Mouse (Mus musculus) bone marrow, adult 2 months (tissue): ENCODE results near the gene Abcg1.

Experiments used
- CTCF ChIP-seq: fragments of 200-500 bp; IDR thresholded peaks from 2 replicates; pipeline ENCODE4 v1.5.1; 2011; ENCODE audit warnings: low read length, control low read depth; ENCODE audit not compliant: control insufficient read depth, insufficient read depth
- POLR2A ChIP-seq: fragments of 200-500 bp; IDR thresholded peaks from 2 replicates; pipeline ENCODE4 v1.6.1; 2011; ENCODE audit warnings: low read depth, mild to moderate bottlenecking, control low read depth, low read length, borderline replicate concordance; ENCODE audit not compliant: control insufficient read depth

- TF ChIP-seq POLR2A = no peak
- no peak for TF ChIP-seq CTCF
These were observed 12.4 kb downstream of the Abcg1 start for GRCm38 (mm10) chr17:31069845-31070244.
